11 mouse cellular contexts compared by ENCODE assay signal in genomic region chr3:144058106-144058505, GRCm38 (mm10).
"Had no signal": no experiment of that assay in that cellular context is flagged by ENCODE, and none has a peak within 500 bp of the region (broad histone marks: within the 10 kb centered on the region; RNA-seq: fewer than 3 reads in every experiment).

No protein-coding gene starts in this region.

- H3K27ac ChIP-seq: layer of hippocampus, adult 2 months; limb, embryonic 12.5 days; liver, embryonic 13.5 days; macrophage; midbrain, embryonic 12.5 days had no signal

- ATAC-seq: liver, postnatal 0 days had no signal

- H3K27me3 ChIP-seq: limb, embryonic 12.5 days; liver, embryonic 13.5 days; megakaryocyte, embryonic 14.5 days; midbrain, embryonic 12.5 days had no signal

- DNase-seq: kidney, postnatal 36 days; liver; liver, embryonic 13.5 days; liver, postnatal 0 days; right cerebral cortex, postnatal 14 days; thymus, postnatal 36 days had no signal

- H3K36me3 ChIP-seq: limb, embryonic 12.5 days; liver, embryonic 13.5 days; midbrain, embryonic 12.5 days had no signal

- H3K9ac ChIP-seq: limb, embryonic 12.5 days; liver, embryonic 13.5 days; liver, postnatal 0 days; midbrain, embryonic 12.5 days had no signal

- H3K4me3 ChIP-seq: layer of hippocampus, adult 2 months; limb, embryonic 12.5 days; liver, embryonic 13.5 days; megakaryocyte, embryonic 14.5 days; midbrain, embryonic 12.5 days had no signal

- H3K4me1 ChIP-seq: limb, embryonic 12.5 days; liver, embryonic 13.5 days; megakaryocyte, embryonic 14.5 days; midbrain, embryonic 12.5 days had no signal

- H3K9me3 ChIP-seq: limb, embryonic 12.5 days; liver, embryonic 13.5 days; megakaryocyte, embryonic 14.5 days; midbrain, embryonic 12.5 days had no signal

- H3K4me2 ChIP-seq: limb, embryonic 12.5 days; liver, embryonic 13.5 days; midbrain, embryonic 12.5 days had no signal
